Mouse (Mus musculus) neural tube, embryonic 15.5 days (tissue): ENCODE measurements around the gene Krt6a. TPM values are rescaled to one million over a fixed set of nuclear protein-coding genes. Genes with fewer than 3 reads are reported as not detected.

Experiments used
- ATAC-seq: fragments of 200-750 bp; cut with Nextera tagmentation; 2 replicates; pipeline ENCODE4 v1.8.0; 2017; ENCODE audit warnings: mild to moderate bottlenecking, moderate TSS enrichment, moderate library complexity; ENCODE audit not compliant: low FRiP score
- H3K27ac ChIP-seq: fragments of 300-500 bp; sonication (generic); replicated peaks from 2 replicates; pipeline ENCODE4 v1.5.1; 2015; ENCODE audit warnings: mild to moderate bottlenecking, inconsistent platforms
- H3K27me3 ChIP-seq: fragments of 300-500 bp; sonication (generic); replicated peaks from 2 replicates; pipeline ENCODE4 v1.6.1; 2015; ENCODE audit warnings: inconsistent platforms
- H3K36me3 ChIP-seq: fragments of 300-500 bp; sonication (generic); 2 replicates; pipeline ENCODE4 v1.6.1; 2015; ENCODE audit warnings: inconsistent platforms
- H3K4me1 ChIP-seq: fragments of 300-500 bp; sonication (generic); 2 replicates; pipeline ENCODE4 v1.6.1; 2015; ENCODE audit warnings: inconsistent platforms
- H3K4me2 ChIP-seq: fragments of 300-500 bp; sonication (generic); 2 replicates; pipeline ENCODE4 v1.6.1; 2015; ENCODE audit warnings: inconsistent platforms, mild to moderate bottlenecking, moderate library complexity
- H3K4me3 ChIP-seq: fragments of 300-500 bp; sonication (generic); replicated peaks from 2 replicates; pipeline ENCODE4 v1.5.1; 2015; ENCODE audit warnings: mild to moderate bottlenecking, inconsistent platforms
- H3K9ac ChIP-seq: fragments of 300-500 bp; sonication (generic); replicated peaks from 2 replicates; pipeline ENCODE4 v1.6.1; 2015; ENCODE audit warnings: mild to moderate bottlenecking, inconsistent platforms
- H3K9me3 ChIP-seq: fragments of 300-500 bp; sonication (generic); replicated peaks from 2 replicates; pipeline ENCODE4 v1.6.1; 2016; ENCODE audit warnings: inconsistent platforms
- WGBS: fragments of 180-500 bp; shearing (Covaris S2); methylation state at CpG from one replicate; pipeline ENCODE4 v1.1.7; 2015; ENCODE audit warnings: mixed read lengths; 5-methylcytosine and 5-hydroxymethylcytosine counted together
- polyA plus RNA-seq: library from polyadenylated mRNA; unstranded; fragments of >200 nt; fragmentation: Nextera tagmentation; extraction: Ambion mirVana; gene quantifications from 2 replicates; pipeline ENCODE4 v1.2.1, GENCODE M21; 2015

Gene Krt6a
- polyA plus RNA-seq: 0.75 and 1.5 TPM in 2 replicates

- Histone ChIP-seq H3K9ac (no peak within 1 kb of the TSS), H3K36me3 (no peaks in the 10 kb centered on the region), H3K4me3 (no peak within 1 kb of the TSS), H3K4me2 (no peak within 1 kb of the TSS), H3K4me1 (no peaks in the 10 kb centered on the region), H3K27me3 (no peaks in the 10 kb centered on the region), H3K27ac (no peak within 1 kb of the TSS), H3K9me3 (no peaks in the 10 kb centered on the region)
- ATAC-seq: no peak
- WGBS: 86% methylated on average over 5 of the region's 5 CpGs
These were observed at the start of gene Krt6a for GRCm38 (mm10) chr15:101694207-101694606. TSS of gene Krt6a (minus strand) at chr15:101694307.

- Histone ChIP-seq H3K9ac (no peak within 1 kb of the TSS), H3K4me1 (no peaks in the 10 kb centered on the region), H3K27me3 (peaks cover 4% of the 10 kb centered on the region; the same call in 1 of the 2 replicates), H3K4me3 (no peak within 1 kb of the TSS), H3K27ac (no peak within 1 kb of the TSS), H3K4me2 (no peak within 1 kb of the TSS), H3K9me3 (no peaks in the 10 kb centered on the region), H3K36me3 (no peaks in the 10 kb centered on the region)
- 56% methylated on average over 14 of the region's 14 CpGs for WGBS
- ATAC-seq: no peak
These were observed 48.6 kb upstream of the Krt6a start, which contains the start of gene Krt71 for GRCm38 (mm10) chr15:101742711-101743110. TSS of gene Krt71 (minus strand) at chr15:101743109.

DNA sequence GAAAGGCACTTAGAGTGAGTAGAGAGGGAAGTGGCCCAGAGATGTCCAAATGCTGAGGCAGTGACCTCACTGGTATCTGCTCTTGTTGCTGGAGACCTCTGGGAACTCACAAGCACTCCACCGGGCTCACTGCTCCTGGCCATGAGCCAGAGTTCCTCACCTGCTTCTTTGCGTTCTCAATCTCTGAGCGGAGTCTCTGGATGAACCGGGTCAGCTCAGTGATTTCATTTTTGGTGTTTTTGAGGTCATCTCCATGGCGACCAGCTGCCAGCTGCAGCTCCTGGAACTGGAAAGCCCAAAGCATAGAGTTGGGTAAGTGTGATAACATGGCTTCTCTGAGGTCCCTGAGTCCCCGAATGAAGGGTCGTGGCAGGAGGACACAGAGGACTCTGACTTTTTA, 43.7 kb upstream of the Krt6a start:
- Histone ChIP-seq H3K4me1 (no peaks in the 10 kb centered on the region), H3K36me3 (no peaks in the 10 kb centered on the region), H3K27me3 (peaks cover 4% of the 10 kb centered on the region; the same call in 1 of the 2 replicates), H3K4me2 (no peak overlapping the region), H3K27ac (no peak overlapping the region), H3K4me3 (no peak overlapping the region), H3K9ac (no peak overlapping the region), H3K9me3 (no peaks in the 10 kb centered on the region)
- WGBS: 76% methylated on average over 7 of the region's 7 CpGs
- no peak for ATAC-seq

DNA sequence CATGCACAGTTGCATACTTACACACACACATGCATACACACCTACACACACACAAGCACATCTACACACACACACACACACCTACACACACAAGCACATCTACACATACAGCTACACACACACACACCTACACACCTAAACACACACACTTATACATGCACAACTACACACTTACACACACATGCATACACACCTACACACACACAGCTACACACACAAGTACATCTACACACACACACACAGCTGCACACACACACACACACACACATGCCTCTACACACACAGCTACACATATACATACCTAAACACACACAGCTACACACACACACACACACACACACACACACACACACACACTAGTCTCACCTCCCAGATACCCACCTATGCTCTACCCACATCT, 36.5 kb upstream of the Krt6a start:
- no peak overlapping the region for H3K27ac ChIP-seq
- no peak overlapping the region for H3K4me2 ChIP-seq
- no peaks in the 10 kb centered on the region for H3K9me3 ChIP-seq
- H3K9ac ChIP-seq: no peak overlapping the region
- ATAC-seq: no peak
- H3K36me3 ChIP-seq: no peaks in the 10 kb centered on the region
- H3K27me3 ChIP-seq: no peaks in the 10 kb centered on the region
- no peaks in the 10 kb centered on the region for H3K4me1 ChIP-seq
- H3K4me3 ChIP-seq: no peak overlapping the region

DNA sequence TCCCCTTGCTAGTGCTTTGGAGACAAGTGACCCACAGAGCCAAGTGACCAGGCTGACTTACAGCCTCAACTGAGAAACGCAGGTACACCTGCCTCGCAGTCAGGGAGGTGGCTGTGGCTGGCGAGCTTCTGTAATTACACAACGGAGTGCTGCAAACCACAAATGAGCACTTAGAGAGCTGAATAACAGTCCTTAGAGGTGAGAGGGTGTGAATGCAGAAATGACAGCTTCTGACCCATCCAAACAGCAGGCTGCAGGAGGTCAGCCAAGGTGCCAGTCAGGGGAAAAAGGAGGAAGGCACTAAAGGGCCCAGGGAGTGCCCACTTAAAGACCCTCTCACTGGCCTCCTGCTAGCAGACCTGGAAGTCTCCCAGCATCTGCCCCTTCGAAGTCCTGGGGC, 30.6 kb upstream of the Krt6a start:
- ATAC-seq: no peak
- H3K4me3 ChIP-seq: no peak overlapping the region
- H3K9me3 ChIP-seq: no peaks in the 10 kb centered on the region
- no peak overlapping the region for H3K4me2 ChIP-seq
- H3K4me1 ChIP-seq: no peaks in the 10 kb centered on the region
- H3K36me3 ChIP-seq: no peaks in the 10 kb centered on the region
- no peaks in the 10 kb centered on the region for H3K27me3 ChIP-seq
- WGBS: 64% methylated on average over 5 of the region's 5 CpGs
- H3K9ac ChIP-seq: no peak overlapping the region
- H3K27ac ChIP-seq: no peak overlapping the region

DNA sequence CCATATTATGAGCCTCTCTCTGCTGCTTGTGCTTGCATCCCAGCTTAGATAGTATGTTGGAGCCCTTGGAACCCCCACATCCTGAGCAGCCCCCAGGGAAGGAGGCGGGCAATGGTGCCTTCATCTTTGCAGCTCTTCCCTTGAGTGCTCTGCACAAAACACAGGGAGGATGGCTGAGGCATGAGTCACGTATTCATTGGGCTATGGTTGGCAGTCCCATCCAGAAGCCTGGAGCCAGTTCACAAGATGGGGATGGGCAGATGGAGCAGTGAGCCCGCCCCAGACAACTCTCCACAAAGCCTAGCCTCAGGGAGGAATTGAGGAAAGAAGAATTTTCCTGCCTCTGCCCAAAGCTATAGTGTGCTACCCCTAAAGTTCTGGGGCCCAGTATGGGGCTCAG, 21.7 kb upstream of the Krt6a start:
- H3K4me2 ChIP-seq: no peak overlapping the region
- H3K4me3 ChIP-seq: no peak overlapping the region
- H3K27me3 ChIP-seq: no peaks in the 10 kb centered on the region
- no peaks in the 10 kb centered on the region for H3K36me3 ChIP-seq
- no peaks in the 10 kb centered on the region for H3K9me3 ChIP-seq
- ATAC-seq: no peak
- H3K9ac ChIP-seq: no peak overlapping the region
- 71% methylated on average over 3 of the region's 3 CpGs for WGBS
- H3K4me1 ChIP-seq: no peaks in the 10 kb centered on the region
- no peak overlapping the region for H3K27ac ChIP-seq

DNA sequence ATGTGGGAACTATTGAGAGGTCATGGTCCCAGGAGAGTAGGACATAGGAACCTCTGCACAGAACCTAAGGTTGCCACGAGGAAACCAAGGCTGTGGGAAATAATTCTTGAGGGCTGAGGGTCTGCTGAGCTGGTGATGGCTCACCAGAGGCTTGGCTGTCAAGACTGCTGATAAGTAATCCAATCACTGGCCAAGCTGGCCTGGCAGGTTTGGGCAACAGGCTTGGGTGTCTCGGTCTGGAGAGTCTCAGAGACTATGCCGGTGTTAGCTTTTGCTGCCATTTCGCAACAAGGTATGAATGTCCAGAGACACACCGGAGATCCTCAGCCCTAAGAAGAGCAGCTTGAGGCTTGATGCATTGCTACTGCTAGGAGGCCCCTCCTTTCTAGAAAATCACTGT, 20.2 kb upstream of the Krt6a start:
- no peak overlapping the region for H3K4me2 ChIP-seq
- no peak for ATAC-seq
- H3K27me3 ChIP-seq: no peaks in the 10 kb centered on the region
- no peaks in the 10 kb centered on the region for H3K36me3 ChIP-seq
- no peak overlapping the region for H3K9ac ChIP-seq
- H3K9me3 ChIP-seq: no peaks in the 10 kb centered on the region
- 91% methylated on average over 5 of the region's 5 CpGs for WGBS
- H3K4me1 ChIP-seq: no peaks in the 10 kb centered on the region
- no peak overlapping the region for H3K4me3 ChIP-seq
- no peak overlapping the region for H3K27ac ChIP-seq

DNA sequence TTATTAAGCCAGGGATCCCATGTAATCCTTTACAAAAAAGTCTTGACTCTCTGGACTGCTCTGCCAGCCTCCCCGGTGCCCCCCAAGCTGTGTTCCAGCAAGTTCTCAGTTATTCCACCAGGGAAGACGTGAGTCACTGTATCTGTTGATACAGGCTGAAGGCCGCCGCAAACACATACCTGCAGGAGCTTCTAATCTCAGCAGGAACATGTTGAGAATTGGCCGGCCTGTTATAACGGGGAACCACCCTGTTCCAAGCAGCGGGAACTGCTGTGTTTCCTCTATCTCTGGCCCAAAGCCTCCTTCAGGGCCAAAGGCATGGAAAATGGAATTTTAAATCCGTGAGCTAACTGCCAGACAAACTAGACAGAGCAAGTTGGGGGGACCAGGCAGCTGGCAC, 19.6 kb upstream of the Krt6a start:
- WGBS: 80% methylated on average over 8 of the region's 8 CpGs
- Histone ChIP-seq H3K4me3 (no peak overlapping the region), H3K27ac (no peak overlapping the region), H3K4me2 (no peak overlapping the region), H3K36me3 (no peaks in the 10 kb centered on the region), H3K9ac (no peak overlapping the region), H3K9me3 (no peaks in the 10 kb centered on the region), H3K4me1 (no peaks in the 10 kb centered on the region), H3K27me3 (no peaks in the 10 kb centered on the region)
- ATAC-seq: no peak

GRCm38 (mm10) chr15:101712720-101713119, 18.6 kb upstream of the Krt6a start, which contains the start of gene Krt5:
TSS of gene Krt5 (minus strand) at chr15:101712898.
- H3K27me3 ChIP-seq: no peaks in the 10 kb centered on the region
- H3K4me1 ChIP-seq: no peaks in the 10 kb centered on the region
- ATAC-seq: no peak
- H3K27ac ChIP-seq: no peak within 1 kb of the TSS
- H3K36me3 ChIP-seq: no peaks in the 10 kb centered on the region
- no peak within 1 kb of the TSS for H3K4me2 ChIP-seq
- H3K4me3 ChIP-seq: no peak within 1 kb of the TSS
- no peaks in the 10 kb centered on the region for H3K9me3 ChIP-seq
- no peak within 1 kb of the TSS for H3K9ac ChIP-seq
- 64% methylated on average over 13 of the region's 13 CpGs for WGBS

GRCm38 (mm10) chr15:101708683-101709082, 14.6 kb upstream of the Krt6a start:
- Histone ChIP-seq H3K36me3 (no peaks in the 10 kb centered on the region), H3K9me3 (no peaks in the 10 kb centered on the region), H3K4me2 (no peak overlapping the region), H3K27me3 (no peaks in the 10 kb centered on the region), H3K4me1 (no peaks in the 10 kb centered on the region), H3K4me3 (no peak overlapping the region), H3K9ac (no peak overlapping the region), H3K27ac (no peak overlapping the region)
- no peak for ATAC-seq
- WGBS: 70% methylated on average over 11 of the region's 11 CpGs

DNA sequence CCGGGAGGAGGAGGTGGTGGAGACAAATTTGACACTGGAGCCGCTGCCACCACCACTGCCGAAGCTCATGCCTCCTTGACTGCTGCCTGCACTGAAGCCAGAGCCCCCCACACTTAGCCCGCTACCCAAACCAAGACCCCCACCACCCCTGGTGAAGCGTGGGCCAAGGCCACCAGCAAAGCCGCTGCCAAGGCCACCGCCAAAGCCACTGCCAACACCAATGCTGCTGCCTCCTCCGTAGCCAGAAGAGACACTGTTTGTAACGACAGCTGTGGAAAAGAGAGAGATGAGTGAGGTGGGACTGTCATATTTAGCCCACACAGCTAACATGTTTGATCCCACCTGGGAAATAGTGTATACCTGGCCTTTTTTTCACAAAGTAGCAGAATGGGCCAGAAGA, 13.3 kb upstream of the Krt6a start:
- Histone ChIP-seq H3K36me3 (no peaks in the 10 kb centered on the region), H3K4me3 (no peak overlapping the region)
- WGBS: 93% methylated on average over 9 of the region's 9 CpGs

DNA sequence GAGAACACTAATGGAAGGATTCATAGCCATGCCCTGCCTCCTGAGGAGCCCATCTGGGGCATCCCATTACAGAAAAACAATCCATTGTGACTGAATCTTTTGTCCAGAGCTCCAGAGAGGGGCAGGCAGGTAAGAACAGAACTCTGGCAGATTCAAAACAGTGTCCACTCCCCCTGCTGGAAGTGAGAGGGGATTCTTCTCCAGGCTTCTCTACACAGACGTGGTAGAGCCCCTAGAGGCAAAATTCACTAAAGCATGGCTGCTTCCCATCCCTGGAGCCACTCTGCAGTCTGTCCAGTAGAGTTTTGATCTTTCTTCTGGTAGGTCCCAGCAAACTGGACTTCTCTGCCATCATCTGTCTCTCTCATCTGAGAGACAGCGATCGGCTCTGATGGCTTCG, 10.0 kb upstream of the Krt6a start:
- no peaks in the 10 kb centered on the region for H3K9me3 ChIP-seq
- no peaks in the 10 kb centered on the region for H3K27me3 ChIP-seq
- WGBS: 69% methylated on average over 4 of the region's 4 CpGs
- H3K4me1 ChIP-seq: no peaks in the 10 kb centered on the region
- H3K27ac ChIP-seq: no peak overlapping the region
- H3K4me2 ChIP-seq: no peak overlapping the region
- no peaks in the 10 kb centered on the region for H3K36me3 ChIP-seq
- no peak for ATAC-seq
- H3K9ac ChIP-seq: no peak overlapping the region
- no peak overlapping the region for H3K4me3 ChIP-seq

More for the DNA sequence above, 13.3 kb upstream of the Krt6a start:
- Histone ChIP-seq H3K9ac (no peak overlapping the region), H3K27me3 (no peaks in the 10 kb centered on the region), H3K27ac (no peak overlapping the region), H3K9me3 (no peaks in the 10 kb centered on the region), H3K4me2 (no peak overlapping the region), H3K4me1 (no peaks in the 10 kb centered on the region)
- ATAC-seq: no peak

DNA sequence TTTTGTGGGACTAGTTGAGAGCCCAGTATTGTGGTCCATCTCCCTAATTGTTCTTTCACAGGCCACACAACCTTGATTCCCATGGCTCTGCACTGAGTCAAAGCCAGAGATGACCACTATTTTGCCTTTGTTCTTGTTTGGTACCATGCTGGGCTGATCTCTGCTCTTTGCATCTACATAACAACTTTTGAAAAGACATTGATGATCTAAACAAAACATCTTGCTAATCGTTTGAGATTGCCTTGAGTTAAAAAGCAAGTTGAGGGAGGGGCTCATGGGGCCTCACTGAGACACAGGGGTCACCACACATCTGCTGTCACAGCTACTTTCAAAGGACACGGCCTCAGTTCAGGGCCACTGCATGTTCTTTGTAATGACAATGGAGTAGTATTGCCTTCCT, 8.3 kb upstream of the Krt6a start:
- no peak overlapping the region for H3K4me3 ChIP-seq
- H3K27ac ChIP-seq: no peak overlapping the region
- 7% methylated on average over 2 of the region's 2 CpGs for WGBS
- H3K27me3 ChIP-seq: no peaks in the 10 kb centered on the region
- no peaks in the 10 kb centered on the region for H3K4me1 ChIP-seq
- H3K4me2 ChIP-seq: no peak overlapping the region
- H3K36me3 ChIP-seq: no peaks in the 10 kb centered on the region
- ATAC-seq: no peak
- no peak overlapping the region for H3K9ac ChIP-seq
- no peaks in the 10 kb centered on the region for H3K9me3 ChIP-seq
